Mouse (Mus musculus) midbrain, embryonic 15.5 days (tissue): ENCODE data around the gene Cacna2d1. TPM values are rescaled to one million over a fixed set of nuclear protein-coding genes. Genes with fewer than 3 reads are reported as not detected.

Experiments
- ATAC-seq: fragments of 200-750 bp; cut with Nextera tagmentation; replicated peaks from 2 replicates; pipeline ENCODE4 v1.8.0; 2017; ENCODE audit warnings: moderate TSS enrichment
- H3K27ac ChIP-seq: fragments of 300-500 bp; sonication (generic); 2 replicates; pipeline ENCODE4 v1.5.1; 2015; ENCODE audit warnings: mild to moderate bottlenecking, inconsistent platforms
- H3K27me3 ChIP-seq: fragments of 300-500 bp; sonication (generic); replicated peaks from 2 replicates; pipeline ENCODE4 v1.6.1; 2015; ENCODE audit warnings: inconsistent platforms
- H3K36me3 ChIP-seq: fragments of 300-500 bp; sonication (generic); replicated peaks from 2 replicates; pipeline ENCODE4 v1.6.1; 2015; ENCODE audit warnings: inconsistent platforms
- H3K4me1 ChIP-seq: fragments of 300-500 bp; sonication (generic); 2 replicates; pipeline ENCODE4 v1.6.1; 2015; ENCODE audit warnings: inconsistent platforms
- H3K4me2 ChIP-seq: fragments of 300-500 bp; sonication (generic); 2 replicates; pipeline ENCODE4 v1.6.1; 2015; ENCODE audit warnings: inconsistent platforms, mild to moderate bottlenecking, moderate library complexity
- H3K4me3 ChIP-seq: fragments of 300-500 bp; sonication (generic); 2 replicates; pipeline ENCODE4 v1.5.1; 2015; ENCODE audit warnings: mild to moderate bottlenecking, inconsistent platforms
- H3K9ac ChIP-seq: fragments of 300-500 bp; sonication (generic); 2 replicates; pipeline ENCODE4 v1.6.1; 2015; ENCODE audit warnings: mild to moderate bottlenecking, inconsistent platforms
- H3K9me3 ChIP-seq: fragments of 300-500 bp; sonication (generic); 2 replicates; pipeline ENCODE4 v1.6.1; 2016; ENCODE audit warnings: inconsistent platforms
- WGBS: fragments of 180-500 bp; shearing (Covaris S2); methylation state at CpG from one replicate; pipeline ENCODE4 v1.1.7; 2015; ENCODE audit warnings: mixed read lengths; 5-methylcytosine and 5-hydroxymethylcytosine counted together
- polyA plus RNA-seq: library from polyadenylated mRNA; unstranded; fragments of >200 nt; fragmentation: Nextera tagmentation; extraction: Ambion mirVana; gene quantifications from 2 replicates; pipeline ENCODE4 v1.2.1, GENCODE M21; 2015

Gene Cacna2d1
- polyA plus RNA-seq: 37.0 and 40.5 TPM in 2 replicates

- H3K36me3 ChIP-seq: no peaks in the 10 kb centered on the region
- peak within 1 kb of the TSS; percentile 98 for H3K27ac ChIP-seq
- no peaks in the 10 kb centered on the region for H3K9me3 ChIP-seq
- H3K4me2 ChIP-seq: peak within 1 kb of the TSS; percentile 83
- peak within 1 kb of the TSS; percentile 92 for H3K9ac ChIP-seq
- H3K4me1 ChIP-seq: 0 out of 2 replicates have a peak, but pooled peaks cover 4% of the 10 kb centered on the region
- H3K27me3 ChIP-seq: peaks cover 6% of the 10 kb centered on the region; the same call in 1 of the 2 replicates
- peak within 1 kb of the TSS; percentile 75 for H3K4me3 ChIP-seq
- ATAC-seq: peak; percentile 87
- under 1% methylated on average over 64 of the region's 120 CpGs for WGBS
Measured at GRCm38 (mm10) chr5:15934376-15935233, at the start of gene Cacna2d1. TSS of gene Cacna2d1 (plus strand) at chr5:15934691.

GRCm38 (mm10) chr5:15895098-15895497 lies 39.4 kb upstream of the Cacna2d1 start:
- Histone ChIP-seq H3K4me3 (no peak overlapping the region), H3K9me3 (no peaks in the 10 kb centered on the region), H3K27ac (no peak overlapping the region), H3K4me2 (no peak overlapping the region), H3K27me3 (no peaks in the 10 kb centered on the region), H3K9ac (no peak overlapping the region), H3K4me1 (no peaks in the 10 kb centered on the region), H3K36me3 (no peaks in the 10 kb centered on the region)
- 58% methylated on average over 2 of the region's 2 CpGs for WGBS
- no peak for ATAC-seq

DNA sequence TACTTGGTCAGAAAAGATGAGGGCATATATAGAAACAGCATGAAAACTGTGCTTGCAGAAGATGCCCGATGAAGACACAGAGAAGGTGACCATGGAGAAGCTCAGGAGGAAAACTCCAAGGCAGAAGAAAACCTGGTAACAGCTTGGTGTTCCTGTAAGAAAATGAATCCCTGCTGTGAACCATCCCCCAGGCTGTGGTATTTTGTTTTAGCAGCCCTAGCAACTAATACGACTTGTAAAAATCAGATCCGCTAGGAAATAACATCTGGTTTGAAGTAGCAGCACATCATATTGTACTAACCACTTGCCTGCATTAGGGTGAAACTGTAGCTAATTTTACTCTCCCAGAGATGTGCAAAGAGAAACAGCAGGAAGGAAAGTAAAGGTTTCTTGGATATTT lies 37.8 kb upstream of the Cacna2d1 start:
- Histone ChIP-seq H3K27ac (no peak overlapping the region), H3K9ac (no peak overlapping the region), H3K9me3 (no peaks in the 10 kb centered on the region), H3K36me3 (no peaks in the 10 kb centered on the region), H3K4me1 (no peaks in the 10 kb centered on the region), H3K4me2 (no peak overlapping the region), H3K4me3 (no peak overlapping the region), H3K27me3 (no peaks in the 10 kb centered on the region)
- 78% methylated on average over 3 of the region's 3 CpGs for WGBS
- no peak for ATAC-seq

DNA sequence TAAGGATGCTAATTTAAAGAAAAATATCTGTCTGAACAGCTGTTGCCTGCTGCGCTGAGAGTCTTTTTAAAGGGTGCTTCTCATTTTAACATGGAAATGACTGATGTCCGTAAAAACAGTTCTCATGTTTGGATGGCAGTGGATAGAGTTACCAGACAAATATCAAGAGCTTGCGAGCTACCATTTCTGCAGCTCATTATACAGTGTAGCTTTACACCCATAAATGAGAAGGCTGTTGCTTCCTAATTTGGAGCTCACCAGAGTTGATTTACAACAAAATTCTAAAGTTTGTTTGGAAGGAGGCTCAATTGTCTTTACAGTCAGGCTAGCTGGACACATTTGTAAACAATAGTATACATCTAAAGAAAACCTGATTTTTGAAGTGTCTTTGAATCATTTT lies 28.0 kb upstream of the Cacna2d1 start:
- ATAC-seq: no peak
- 67% methylated on average over 3 of the region's 3 CpGs for WGBS

DNA sequence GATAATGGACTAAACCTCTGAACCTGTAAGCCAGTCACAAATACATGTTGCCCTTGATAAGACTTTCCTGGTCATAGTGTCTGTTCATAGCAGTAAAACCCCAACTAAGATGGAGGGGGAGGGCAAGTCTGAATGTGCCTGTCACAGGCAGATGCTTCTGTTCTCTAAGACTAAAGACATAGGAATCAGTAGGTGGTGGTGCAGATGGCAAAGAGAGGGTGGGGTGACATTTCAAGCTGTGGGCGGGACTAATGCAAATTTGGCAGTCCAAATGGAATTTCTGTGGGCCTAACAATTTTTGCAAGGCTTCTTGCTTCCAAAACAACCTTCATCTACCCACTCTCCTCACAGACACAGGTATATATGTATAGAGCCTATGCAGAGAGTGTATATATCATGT lies 19.6 kb upstream of the Cacna2d1 start:
- no peak overlapping the region for H3K9ac ChIP-seq
- no peaks in the 10 kb centered on the region for H3K9me3 ChIP-seq
- 76% methylated on average over 1 of the region's 1 CpGs for WGBS
- no peak overlapping the region for H3K4me2 ChIP-seq
- ATAC-seq: no peak
- no peaks in the 10 kb centered on the region for H3K4me1 ChIP-seq
- no peak overlapping the region for H3K27ac ChIP-seq
- H3K27me3 ChIP-seq: no peaks in the 10 kb centered on the region
- no peak overlapping the region for H3K4me3 ChIP-seq
- H3K36me3 ChIP-seq: no peaks in the 10 kb centered on the region

More for the DNA sequence above, 28.0 kb upstream of the Cacna2d1 start:
- Histone ChIP-seq H3K27ac (no peak overlapping the region), H3K4me2 (no peak overlapping the region), H3K4me1 (no peaks in the 10 kb centered on the region), H3K4me3 (no peak overlapping the region), H3K9me3 (no peaks in the 10 kb centered on the region), H3K36me3 (no peaks in the 10 kb centered on the region), H3K9ac (no peak overlapping the region), H3K27me3 (no peaks in the 10 kb centered on the region)

DNA sequence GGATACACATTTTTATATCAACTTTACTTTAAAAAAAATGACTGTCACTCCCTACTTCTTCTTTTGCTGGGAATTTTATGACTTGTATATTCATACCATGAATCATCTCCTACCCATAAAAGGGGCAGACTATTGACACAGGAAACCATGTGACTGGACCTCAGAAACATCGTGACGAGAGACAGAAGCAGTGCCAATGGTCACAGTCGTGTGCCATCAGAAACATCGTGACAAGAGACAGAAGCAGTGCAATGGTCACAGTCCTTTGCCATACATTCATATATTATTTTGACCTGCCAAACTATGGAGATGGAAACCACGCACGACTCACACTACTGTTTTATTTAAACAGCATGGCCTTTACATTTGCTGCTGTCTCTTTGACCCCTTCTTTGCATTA lies 6.0 kb upstream of the Cacna2d1 start:
- no peaks in the 10 kb centered on the region for H3K36me3 ChIP-seq
- H3K9ac ChIP-seq: no peak overlapping the region
- H3K4me1 ChIP-seq: 0 out of 2 replicates have a peak, but pooled peaks cover 4% of the 10 kb centered on the region
- H3K27ac ChIP-seq: no peak overlapping the region
- WGBS: 40% methylated on average over 6 of the region's 6 CpGs
- H3K9me3 ChIP-seq: no peaks in the 10 kb centered on the region
- peaks cover 9% of the 10 kb centered on the region; the same call in 1 of the 2 replicates for H3K27me3 ChIP-seq
- H3K4me3 ChIP-seq: no peak overlapping the region
- H3K4me2 ChIP-seq: no peak overlapping the region
- ATAC-seq: no peak

DNA sequence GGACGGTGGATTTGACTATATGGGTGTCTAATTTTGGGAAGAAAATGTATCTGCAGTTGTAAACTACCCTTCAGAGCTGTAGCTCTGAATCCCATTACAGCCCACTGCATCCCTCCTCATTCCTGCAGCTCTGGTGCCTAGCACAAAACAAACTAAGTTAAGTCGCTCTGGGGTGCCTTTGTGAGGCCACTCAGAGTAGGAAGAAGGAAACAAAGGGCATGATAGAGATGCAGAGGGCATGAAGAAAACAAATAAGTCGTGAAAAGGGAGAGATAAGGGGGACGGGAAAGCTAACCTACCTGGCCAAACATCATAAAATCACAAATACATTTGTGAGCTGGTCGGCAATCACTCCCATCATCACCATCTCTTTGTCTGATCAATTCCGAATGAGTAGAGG lies 1.5 kb upstream of the Cacna2d1 start:
- H3K27ac ChIP-seq: peak overlapping the region; percentile 98
- no peaks in the 10 kb centered on the region for H3K36me3 ChIP-seq
- 0 out of 2 replicates have a peak, but pooled peaks cover 4% of the 10 kb centered on the region for H3K4me1 ChIP-seq
- H3K27me3 ChIP-seq: peaks cover 9% of the 10 kb centered on the region; the same call in 1 of the 2 replicates
- no peak for ATAC-seq
- H3K9me3 ChIP-seq: no peaks in the 10 kb centered on the region
- peak overlapping the region; percentile 75 for H3K4me3 ChIP-seq
- H3K9ac ChIP-seq: peak overlapping the region; percentile 92; the same call in 1 of the 2 replicates
- WGBS: 6% methylated on average over 6 of the region's 6 CpGs
- peak overlapping the region; percentile 83 for H3K4me2 ChIP-seq

GRCm38 (mm10) chr5:15933581-15934375 lies 713 bp upstream of the Cacna2d1 start:
- Histone ChIP-seq H3K4me3 (peak overlapping the region; percentile 75), H3K9me3 (no peaks in the 10 kb centered on the region), H3K27me3 (peaks cover 6% of the 10 kb centered on the region; the same call in 1 of the 2 replicates), H3K4me1 (0 out of 2 replicates have a peak, but pooled peaks cover 4% of the 10 kb centered on the region), H3K4me2 (peak overlapping the region; percentile 83), H3K27ac (peak overlapping the region; percentile 98), H3K9ac (peak overlapping the region; percentile 92), H3K36me3 (no peaks in the 10 kb centered on the region)
- ATAC-seq: peak; percentile 57
- 1% methylated on average over 17 of the region's 17 CpGs for WGBS

- H3K4me3 ChIP-seq: peak overlapping the region; percentile 75
- peak overlapping the region; percentile 92 for H3K9ac ChIP-seq
- H3K27me3 ChIP-seq: peaks cover 6% of the 10 kb centered on the region; the same call in 1 of the 2 replicates
- no peaks in the 10 kb centered on the region for H3K36me3 ChIP-seq
- peak; percentile 22 for ATAC-seq
- no peaks in the 10 kb centered on the region for H3K9me3 ChIP-seq
- H3K4me2 ChIP-seq: peak overlapping the region; percentile 83
- peak overlapping the region; percentile 98 for H3K27ac ChIP-seq
- under 1% methylated on average over 27 of the region's 27 CpGs for WGBS
- H3K4me1 ChIP-seq: 0 out of 2 replicates have a peak, but pooled peaks cover 4% of the 10 kb centered on the region
Measured at GRCm38 (mm10) chr5:15935234-15935728, 790 bp downstream of the Cacna2d1 start.

- H3K27ac ChIP-seq: peak overlapping the region; percentile 98
- peak overlapping the region; percentile 92 for H3K9ac ChIP-seq
- WGBS: 22% methylated on average over 14 of the region's 14 CpGs
- H3K4me3 ChIP-seq: peak overlapping the region; percentile 75
- H3K4me2 ChIP-seq: peak overlapping the region; percentile 83
- no peaks in the 10 kb centered on the region; the same call in 1 of the 2 replicates for H3K27me3 ChIP-seq
- peaks cover 7% of the 10 kb centered on the region; the same call in 1 of the 2 replicates for H3K4me1 ChIP-seq
- no peaks in the 10 kb centered on the region for H3K9me3 ChIP-seq
- no peak for ATAC-seq
- H3K36me3 ChIP-seq: no peaks in the 10 kb centered on the region
Measured at GRCm38 (mm10) chr5:15935831-15936710, 1.6 kb downstream of the Cacna2d1 start.

DNA sequence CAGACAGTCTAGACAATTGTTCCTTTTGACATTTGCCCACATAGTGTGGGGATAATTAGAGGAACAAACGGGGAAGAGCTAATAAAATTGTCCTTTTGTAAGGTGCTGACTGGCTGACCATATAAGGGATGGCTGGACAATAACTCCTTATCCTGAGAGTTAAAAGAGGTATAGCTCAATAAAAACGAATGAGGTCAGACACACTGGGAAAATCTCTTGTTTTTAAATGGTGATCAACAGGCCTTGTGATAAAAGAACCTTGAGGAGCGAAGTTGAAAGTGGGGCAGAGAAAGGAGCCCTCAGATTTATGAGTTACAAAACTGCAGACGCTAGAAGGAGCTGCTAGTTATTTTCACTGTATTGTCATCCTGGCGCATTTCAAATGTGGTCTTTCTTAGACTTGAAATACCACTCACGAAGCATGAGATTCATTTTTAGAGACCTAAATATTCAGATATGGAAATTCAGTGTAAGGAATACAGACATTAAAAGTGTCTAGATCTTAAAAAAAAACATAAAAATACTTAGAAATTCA lies 6.8 kb downstream of the Cacna2d1 start:
- ATAC-seq: no peak
- Histone ChIP-seq H3K9ac (no peak overlapping the region), H3K4me1 (peaks cover 5% of the 10 kb centered on the region; the same call in 1 of the 2 replicates), H3K4me3 (no peak overlapping the region), H3K4me2 (peak overlapping the region; percentile 26; the same call in 1 of the 2 replicates), H3K27me3 (no peaks in the 10 kb centered on the region), H3K9me3 (no peaks in the 10 kb centered on the region), H3K27ac (peak overlapping the region; percentile 21; the same call in 1 of the 2 replicates), H3K36me3 (no peaks in the 10 kb centered on the region)
- WGBS: 41% methylated on average over 6 of the region's 6 CpGs
